Comparison of ENCODE assay signal across 8 mouse cellular contexts in genomic region chr7:98103002-98103941, GRCm38 (mm10). TPM values are rescaled to one million over a fixed set of nuclear protein-coding genes. Genes with fewer than 3 reads are reported as not detected.
DNase-seq lines count a peak whose midpoint lies in the region; ATAC-seq lines count a peak whose summit lies in the region.

No protein-coding gene starts in this region.

- peak overlapping the region; percentile 67 for H3K9ac ChIP-seq in hindbrain, embryonic 13.5 days

- peak; percentile 66 for DNase-seq in NIH3T3 (ENCODE audit: low read depth)
- peak; percentile 93 to 97 for DNase-seq in cerebellum, postnatal 14 days
- peak; percentile 71 to 82 for DNase-seq in frontal cortex, postnatal 14 days (ENCODE audit: low spot score in 2 of 2)
- peak; percentile 84 to 88 for DNase-seq in layer of hippocampus, postnatal 14 days (ENCODE audit: low spot score in 2 of 2)
- DNase-seq in lung, postnatal 10 days, result peak; percentile 90
- peak; percentile 80 for DNase-seq in retina, adult 2 months (ENCODE audit: low read depth, low spot score)
- peak; percentile 65 to 72 for DNase-seq in thymus, postnatal 36 days

- 20% methylated on average over 20 of the region's 26 CpGs for WGBS in hindbrain, embryonic 13.5 days

- ATAC-seq in hindbrain, embryonic 13.5 days (ENCODE audit: low FRiP score), result peak; percentile 62

- H3K4me2 ChIP-seq in hindbrain, embryonic 13.5 days, result peak overlapping the region; percentile 57

- H3K36me3 ChIP-seq in hindbrain, embryonic 13.5 days, result 0 out of 2 replicates have a peak, but pooled peaks cover under 1% of the 10 kb centered on the region

- no peaks in the 10 kb centered on the region for H3K27me3 ChIP-seq in hindbrain, embryonic 13.5 days

- peak overlapping the region; percentile 25 for H3K4me3 ChIP-seq in hindbrain, embryonic 13.5 days

- H3K27ac ChIP-seq in hindbrain, embryonic 13.5 days, result peak overlapping the region; percentile 80

- H3K4me1 ChIP-seq in hindbrain, embryonic 13.5 days (replicated peaks), result peaks cover 26% of the 10 kb centered on the region

- H3K9me3 ChIP-seq in hindbrain, embryonic 13.5 days, result no peaks in the 10 kb centered on the region

RNA-seq across cellular contexts. Expression of gene Myo7a, which starts 16.1 kb away (rescaled TPM):
- 17.3 and 18.4 TPM in 2 replicates for polyA plus RNA-seq in hindbrain, embryonic 13.5 days (2015; fragmentation: Nextera tagmentation; extraction: Ambion mirVana)
- 10 to 100 TPM; 13.5 to 14.4 TPM for total RNA-seq in layer of hippocampus, postnatal 14 days (2021)

RNA-seq across cellular contexts. Expression of gene Omp, which starts 42.0 kb away (rescaled TPM):
- polyA plus RNA-seq in hindbrain, embryonic 13.5 days (2015; fragmentation: Nextera tagmentation; extraction: Ambion mirVana), result 0.30 and 0.49 TPM in 2 replicates
- 1 to 10 TPM; 1.1 to 1.5 TPM for total RNA-seq in layer of hippocampus, postnatal 14 days (2021)

Comparison
In these comparisons a context has a peak if more than half of its experiments do, and no peak if none do; other contexts are left out.
1. Peak in every context shown above with its lines: DNase-seq, ATAC-seq, H3K4me3 ChIP-seq and H3K27ac ChIP-seq.